Mouse (Mus musculus) splenic B cell, adult 2 months (primary cell): ENCODE results near the gene Gng13.

Experiments
- DNase-seq: peaks from one replicate; pipeline ENCODE4 v3.0.0-alpha.2; 2011; ENCODE audit warnings: low read depth, low spot score
- H3K27me3 ChIP-seq: 2 replicates; pipeline ENCODE4 v1.6.1; 2012; ENCODE audit warnings: mild to moderate bottlenecking, low read length, moderate library complexity, mixed read lengths; ENCODE audit not compliant: control insufficient read depth, poor library complexity, insufficient read depth, severe bottlenecking
- H3K36me3 ChIP-seq: 2 replicates; pipeline ENCODE4 v1.6.1; 2012; ENCODE audit warnings: mild to moderate bottlenecking, low read length, moderate library complexity, mixed read lengths; ENCODE audit not compliant: control insufficient read depth, poor library complexity, insufficient read depth, severe bottlenecking

Gng13 gene

DNA sequence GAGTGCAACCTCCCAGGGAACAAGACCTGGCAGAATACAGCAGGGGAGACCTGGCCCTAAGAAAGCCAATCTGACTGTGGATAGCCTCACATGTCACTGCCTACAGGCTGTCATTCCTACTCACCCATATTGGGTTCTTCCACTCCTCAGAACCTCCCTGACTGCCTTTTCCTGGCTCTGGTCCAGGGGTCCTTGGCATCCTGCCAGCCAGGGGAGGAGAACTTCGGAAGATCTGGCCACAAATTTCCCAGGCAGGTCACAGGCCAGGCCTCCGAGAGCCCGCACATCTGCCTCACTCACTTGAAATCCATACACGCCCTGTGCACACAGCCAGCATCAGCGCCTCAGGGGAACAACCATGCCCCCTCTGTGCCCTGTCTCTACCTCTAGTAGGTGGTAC lies 34.5 kb downstream of the Gng13 start:
- H3K27me3 ChIP-seq = no peaks in the 10 kb centered on the region
- H3K36me3 ChIP-seq = no peaks in the 10 kb centered on the region
- DNase-seq = no peak

DNA sequence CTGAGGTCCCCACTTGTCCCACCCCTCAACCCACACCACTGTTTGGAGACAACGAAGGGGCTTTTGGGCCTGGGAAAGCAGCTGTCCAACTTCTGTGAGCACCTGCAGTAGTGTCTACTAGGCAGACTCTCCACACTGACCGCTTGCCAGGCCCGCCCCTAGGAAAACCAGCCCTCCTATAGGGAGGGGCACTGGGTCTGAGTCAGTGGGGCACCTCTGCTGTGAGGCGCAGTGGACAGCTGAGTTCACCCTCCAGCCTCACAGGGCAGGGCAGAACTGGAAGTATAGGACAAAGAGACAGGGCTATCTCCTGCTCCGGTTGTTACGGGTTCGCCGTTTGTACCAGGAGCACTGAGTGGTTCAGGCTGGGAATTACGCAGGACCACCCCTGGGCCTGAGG lies 37.3 kb downstream of the Gng13 start, which contains the start of gene Msln:
Gene Msln, minus strand, starts transcription at position 138 of the 400 bp plus-strand sequence.
- Histone ChIP-seq H3K27me3 (no peaks in the 10 kb centered on the region), H3K36me3 (no peaks in the 10 kb centered on the region)
- DNase-seq = no peak

DNA sequence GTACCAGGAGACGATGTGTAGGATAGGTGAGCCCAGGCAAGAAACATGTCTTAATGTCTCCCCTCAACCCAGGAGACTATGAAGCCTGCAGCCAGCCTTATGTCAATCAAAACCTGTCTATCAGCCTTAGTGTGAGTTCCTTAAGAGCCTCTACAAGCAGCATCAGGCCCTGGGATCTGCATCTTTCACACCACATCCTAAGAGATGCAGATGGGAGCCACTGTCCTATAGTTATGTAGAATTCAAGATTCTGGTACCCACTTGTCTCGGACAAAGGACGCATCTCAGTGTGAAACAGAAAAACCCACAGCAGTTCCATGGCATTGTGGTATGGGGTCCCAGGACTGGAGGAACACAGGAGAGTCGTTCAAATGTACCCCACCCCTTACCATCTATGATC lies 38.1 kb downstream of the Gng13 start:
- Histone ChIP-seq H3K27me3 (no peaks in the 10 kb centered on the region), H3K36me3 (no peaks in the 10 kb centered on the region)
- no peak for DNase-seq

DNA sequence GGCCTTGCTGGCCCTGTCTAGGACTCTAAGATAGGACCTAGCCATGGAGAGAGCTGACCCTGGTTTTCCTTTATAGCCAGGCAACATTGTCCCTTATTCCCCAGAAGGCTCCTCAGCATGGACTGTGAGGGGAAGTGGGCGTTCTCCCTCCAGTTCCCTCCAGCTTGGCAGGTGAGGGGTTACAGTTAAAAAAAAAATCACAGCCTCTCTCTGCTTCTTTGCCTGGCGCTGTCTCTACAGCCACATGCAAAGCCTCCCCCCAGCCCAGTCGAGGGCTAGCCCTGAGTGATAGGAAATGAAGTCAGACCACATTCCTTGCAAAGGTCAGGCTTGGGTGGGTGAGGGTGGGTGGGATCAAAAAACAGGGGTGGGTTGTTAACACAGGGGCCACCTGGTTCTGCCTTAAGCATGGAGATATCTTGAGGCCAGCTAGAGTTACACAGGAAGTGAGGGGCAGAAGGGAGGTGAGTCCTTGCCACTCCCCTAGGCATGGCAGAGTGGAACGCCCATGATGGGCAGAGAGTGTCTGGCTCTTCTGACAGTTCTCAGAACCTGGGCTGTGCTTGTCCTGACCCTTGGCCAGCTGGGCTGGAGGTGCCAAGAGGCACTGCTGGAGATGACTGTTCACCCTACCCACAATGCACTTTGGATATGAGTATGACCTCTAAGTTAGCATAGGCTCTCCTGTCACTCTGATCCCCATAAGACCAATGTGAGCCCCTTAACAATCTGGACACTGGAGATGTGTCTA lies 38.8 kb downstream of the Gng13 start:
- no peaks in the 10 kb centered on the region for H3K27me3 ChIP-seq
- H3K36me3 ChIP-seq = no peaks in the 10 kb centered on the region
- no peak for DNase-seq

DNA sequence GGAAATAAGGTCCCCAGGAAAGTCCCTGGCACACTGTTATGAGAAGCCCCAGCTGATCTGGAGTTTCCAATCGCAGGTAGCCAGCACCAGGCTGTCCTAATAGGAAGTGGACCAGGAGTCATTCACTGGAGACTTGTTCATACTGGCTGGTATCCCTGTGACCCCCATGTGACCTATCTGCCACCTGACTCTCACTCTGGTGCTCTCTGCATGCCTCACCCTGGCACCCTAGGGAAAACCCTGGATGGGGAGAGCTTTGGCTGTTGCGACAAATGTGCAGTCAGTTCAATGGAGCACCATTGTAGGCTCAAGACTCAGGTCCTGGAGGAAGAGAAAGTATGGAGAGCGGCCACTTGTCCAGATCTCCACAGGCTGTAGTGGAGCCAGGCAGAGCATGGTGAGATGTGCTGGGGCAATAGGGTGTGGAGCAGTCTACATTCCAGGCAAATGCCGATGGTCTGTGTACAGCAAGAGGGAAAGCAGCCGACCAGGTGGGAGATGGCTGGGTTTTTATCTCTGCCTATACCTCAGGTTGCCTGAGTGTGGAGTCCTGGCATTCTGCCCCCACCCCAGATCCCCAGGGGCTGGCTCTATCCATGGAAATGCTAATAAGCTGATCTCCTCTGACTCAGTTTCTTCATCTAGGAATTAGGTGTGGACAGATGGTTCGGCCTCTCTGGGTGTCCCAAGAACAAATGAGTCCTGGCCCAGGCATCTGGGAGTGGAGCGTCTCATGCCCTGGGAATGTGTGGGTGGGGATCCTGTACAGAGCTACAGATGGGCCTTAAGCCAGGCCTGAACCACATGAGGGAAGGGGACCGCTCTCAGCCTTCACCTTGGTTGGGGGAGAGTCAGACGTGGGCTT lies 39.6 kb downstream of the Gng13 start:
- DNase-seq = no peak
- H3K36me3 ChIP-seq = no peaks in the 10 kb centered on the region
- no peaks in the 10 kb centered on the region for H3K27me3 ChIP-seq

DNA sequence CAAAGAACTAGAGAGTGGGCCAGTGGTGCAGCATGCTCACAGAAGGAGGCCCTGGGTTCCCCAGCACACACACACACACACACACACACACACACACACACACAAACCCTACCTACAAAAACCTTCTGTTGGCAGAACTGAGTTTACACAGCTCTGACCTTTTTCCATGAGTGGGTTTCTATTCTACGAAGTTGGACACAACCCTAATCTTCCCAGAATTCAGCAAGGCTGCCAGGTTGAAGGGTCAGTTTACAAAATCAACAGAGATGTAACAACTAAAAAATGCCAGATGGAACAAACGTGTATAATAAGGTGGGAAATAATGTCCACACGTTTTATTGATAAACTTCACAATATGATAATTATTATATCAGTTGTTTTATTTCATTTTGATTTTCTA lies 40.7 kb downstream of the Gng13 start:
- H3K36me3 ChIP-seq = no peaks in the 10 kb centered on the region
- no peak for DNase-seq

DNA sequence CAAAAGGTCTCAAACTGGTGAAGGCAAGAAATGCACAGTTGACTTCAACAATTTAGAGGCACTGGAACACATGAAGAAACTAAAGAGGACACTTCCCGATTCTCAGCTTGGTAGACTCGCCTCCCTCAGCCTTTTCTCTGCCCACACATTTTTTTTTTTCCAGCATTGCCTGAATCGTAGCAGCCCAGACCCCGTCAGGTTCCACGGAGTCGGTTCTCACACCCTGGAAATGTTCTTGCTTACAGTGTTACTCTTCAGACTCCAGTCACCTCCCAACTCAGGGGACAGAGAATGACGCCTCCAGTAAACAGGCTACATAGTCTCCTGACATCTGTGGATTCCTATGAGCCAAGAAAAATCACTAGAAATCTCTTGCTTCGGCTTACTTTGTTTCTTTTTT lies 43.2 kb downstream of the Gng13 start:
- no peaks in the 10 kb centered on the region for H3K27me3 ChIP-seq
- H3K36me3 ChIP-seq = no peaks in the 10 kb centered on the region
- DNase-seq = no peak

More for the DNA sequence above, 40.7 kb downstream of the Gng13 start:
- H3K27me3 ChIP-seq = no peaks in the 10 kb centered on the region

DNA sequence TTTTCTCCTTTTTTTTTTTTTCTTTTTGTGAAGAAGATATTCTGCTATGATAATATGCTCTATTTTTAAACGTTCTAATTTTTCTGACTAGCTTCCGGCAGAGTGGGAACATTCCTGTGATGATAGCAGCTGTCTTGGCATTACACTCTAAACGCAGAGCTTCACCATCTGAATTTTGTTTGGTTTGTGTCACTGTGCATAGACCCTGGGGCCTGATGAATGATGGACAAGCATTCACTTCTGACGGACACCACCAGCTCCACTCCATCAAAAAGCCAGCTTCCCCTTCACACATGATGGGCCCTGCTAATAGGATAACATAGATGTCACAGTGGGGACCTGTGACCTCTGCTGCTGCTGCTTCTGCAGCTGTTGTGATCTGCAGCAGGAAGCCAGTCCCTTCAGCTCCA lies 44.6 kb downstream of the Gng13 start:
- H3K36me3 ChIP-seq = no peaks in the 10 kb centered on the region
- DNase-seq = no peak
- H3K27me3 ChIP-seq = no peaks in the 10 kb centered on the region

DNA sequence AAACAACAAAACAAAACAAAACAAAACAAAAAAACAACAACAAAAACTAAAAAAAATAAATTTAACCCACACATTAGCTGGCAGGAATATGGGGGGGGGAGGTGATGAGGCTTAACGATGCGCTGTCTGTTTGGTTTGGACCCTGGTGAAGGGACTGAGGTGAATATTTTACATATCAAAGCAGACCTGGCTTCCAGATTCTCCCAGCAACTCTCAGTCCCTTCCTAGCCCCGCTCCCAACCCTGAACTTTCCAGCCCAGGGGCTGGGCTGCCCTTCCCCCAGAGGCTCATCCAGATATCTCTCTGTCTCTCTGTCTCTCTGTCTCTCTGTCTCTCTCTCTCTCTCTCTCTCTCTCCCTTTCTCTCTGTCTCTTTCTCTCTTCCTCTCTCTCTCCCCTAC lies 45.6 kb downstream of the Gng13 start:
- H3K27me3 ChIP-seq = no peaks in the 10 kb centered on the region
- no peak for DNase-seq
- no peaks in the 10 kb centered on the region for H3K36me3 ChIP-seq

DNA sequence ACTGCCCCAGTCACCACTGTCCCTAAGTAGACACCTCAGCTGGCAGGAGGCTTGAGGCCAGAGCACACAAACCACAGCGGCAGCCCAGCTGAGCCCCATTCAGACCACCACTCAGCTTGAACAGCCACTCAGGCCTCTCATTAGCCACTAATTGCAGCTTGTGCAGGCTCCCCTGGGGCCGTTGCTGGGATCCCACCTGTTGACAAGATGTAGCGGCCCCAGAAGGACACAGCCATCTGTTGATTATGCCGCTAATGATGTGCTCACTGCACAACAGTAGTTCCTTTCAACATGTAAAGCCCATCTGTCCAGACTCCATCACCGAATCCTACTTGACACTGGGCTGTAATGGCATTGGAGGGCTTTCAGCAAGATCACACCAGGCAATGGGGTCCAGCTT lies 48.9 kb downstream of the Gng13 start:
- DNase-seq = no peak
- H3K27me3 ChIP-seq = no peaks in the 10 kb centered on the region

More for the DNA sequence above, 48.9 kb downstream of the Gng13 start:
- no peaks in the 10 kb centered on the region for H3K36me3 ChIP-seq
